Mouse (Mus musculus): ENCODE measurements around the gene Cacna1b.

- TF ChIP-seq CTCF (IDR thresholded peaks at IDR 0.05; ENCODE audit: low read depth) (no peak), EP300 (IDR thresholded peaks at IDR 0.05; ENCODE audit: low read depth) (no peak)
Measured at GRCm38 (mm10) chr2:24642834-24643233, 120.1 kb downstream of the Cacna1b start.
